Mouse (Mus musculus) G1E (cell line): ENCODE results near the gene Plch2. TPM values are rescaled to one million over a fixed set of nuclear protein-coding genes. Genes with fewer than 3 reads are reported as not detected.

Experiments used
- ATAC-seq: 2 replicates; pipeline ENCODE4 v1.8.0; 2016; ENCODE audit warnings: mild to moderate bottlenecking; ENCODE audit not compliant: insufficient number of reproducible peaks, poor library complexity, low FRiP score, severe bottlenecking; ENCODE audit errors: extremely low read depth
- DNase-seq: peaks from one replicate; pipeline ENCODE4 v3.0.0; 2012; ENCODE audit warnings: low spot score
- H3K27me3 ChIP-seq: 2 replicates; pipeline ENCODE4 v1.6.1; 2012; ENCODE audit warnings: mild to moderate bottlenecking, low read length, inconsistent platforms; ENCODE audit not compliant: insufficient read depth
- H3K36me3 ChIP-seq: replicated peaks from 2 replicates; pipeline ENCODE3; 2012; ENCODE audit warnings: mild to moderate bottlenecking, inconsistent platforms
- H3K4me1 ChIP-seq: 2 replicates; pipeline ENCODE4 v1.6.1; 2012; ENCODE audit warnings: low read depth, low read length, inconsistent platforms, mixed read lengths; ENCODE audit not compliant: insufficient read depth
- H3K4me3 ChIP-seq: 2 replicates; pipeline ENCODE4 v1.5.1; 2012; ENCODE audit warnings: low read depth, mild to moderate bottlenecking, inconsistent platforms, low read length, moderate library complexity, mixed read lengths
- H3K9me3 ChIP-seq: replicated peaks from 2 replicates; pipeline ENCODE4 v1.6.1; 2012; ENCODE audit warnings: inconsistent platforms
- CTCF ChIP-seq: IDR thresholded peaks from 2 replicates; pipeline ENCODE4 v1.5.1; 2012; ENCODE audit warnings: low read depth, low read length, inconsistent platforms, mixed read lengths
- GATA1 ChIP-seq: IDR thresholded peaks from 2 replicates; pipeline ENCODE4 v1.6.1; 2012; ENCODE audit warnings: borderline replicate concordance, low read length, inconsistent platforms, mixed read lengths
- GATA2 ChIP-seq: IDR thresholded peaks from 2 replicates; pipeline ENCODE4 v1.6.1; 2012; ENCODE audit warnings: low read depth, low read length, inconsistent platforms, borderline replicate concordance
- POLR2AphosphoS5 ChIP-seq: IDR thresholded peaks from 2 replicates; pipeline ENCODE4 v1.6.1; 2012; ENCODE audit warnings: low read depth, low read length, inconsistent platforms; ENCODE audit not compliant: insufficient replicate concordance
- TAL1 ChIP-seq: conservative IDR thresholded peaks from 2 replicates; pipeline ENCODE4 v1.6.1; 2012; ENCODE audit warnings: low read depth, low read length, inconsistent platforms, mixed read lengths
- polyA plus RNA-seq: library from polyadenylated mRNA; stranded (reverse); fragments of >175 nt; gene quantifications from 2 replicates; pipeline ENCODE4 v1.2.3, GENCODE M21; 2012
- total RNA-seq, 2 experiments: library from RNA; stranded (forward) in 1 of 2; stranded (reverse) in 1 of 2; fragments of 200-1000 nt in 1 of 2; fragments of >200 nt in 1 of 2; fragmentation: Nextera tagmentation in 1 of 2; gene quantifications; 2 replicates each; pipeline ENCODE4 v1.2.3; 2014 to 2017

The Plch2 gene
- total and polyA plus RNA-seq, 3 experiments, result 0.22 to 1.5 (median 0.61) TPM

GRCm38 (mm10) chr4:155018601-155019335 lies 37.8 kb downstream of the Plch2 start:
- no peak for TF ChIP-seq CTCF
- TF ChIP-seq GATA2, result no peak
- no peak for TF ChIP-seq TAL1
- TF ChIP-seq GATA1, result no peak
- no peak for TF ChIP-seq POLR2AphosphoS5
- peaks cover 20% of the 10 kb centered on the region for H3K27me3 ChIP-seq
- DNase-seq (peak; percentile 60), ATAC-seq (no peak)
- H3K4me3 ChIP-seq, result no peak overlapping the region
- no peaks in the 10 kb centered on the region for H3K36me3 ChIP-seq
- H3K9me3 ChIP-seq, result no peaks in the 10 kb centered on the region
- H3K4me1 ChIP-seq, result no peaks in the 10 kb centered on the region; the same call in 1 of the 2 replicates

DNA sequence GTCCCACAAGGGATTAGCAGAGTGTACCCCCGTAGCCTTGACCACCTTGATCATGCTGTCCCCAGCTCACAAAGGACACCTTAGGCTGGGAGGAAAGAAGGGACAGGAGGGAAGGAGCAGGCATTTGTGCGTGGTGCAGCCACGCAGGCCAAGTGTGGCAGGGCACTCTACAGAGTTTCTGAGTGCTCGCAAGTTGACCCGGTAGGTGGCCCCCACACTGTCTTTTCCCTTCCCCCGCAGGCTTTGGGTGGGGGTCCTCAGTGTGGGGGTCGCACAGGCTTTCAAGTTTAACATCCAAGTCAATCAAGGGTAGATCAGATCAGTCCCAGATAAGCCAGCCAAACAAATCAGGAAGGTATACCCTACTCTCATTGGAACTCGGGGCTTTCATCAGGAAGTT lies 38.5 kb downstream of the Plch2 start:
- no peak for DNase-seq
- no peaks in the 10 kb centered on the region for H3K9me3 ChIP-seq
- no peaks in the 10 kb centered on the region; the same call in 1 of the 2 replicates for H3K4me1 ChIP-seq
- no peak overlapping the region for H3K4me3 ChIP-seq
- peaks cover 21% of the 10 kb centered on the region for H3K27me3 ChIP-seq
- no peak for ATAC-seq
- TF ChIP-seq GATA2, result no peak
- TF ChIP-seq POLR2AphosphoS5, result no peak
- TF ChIP-seq CTCF, result no peak
- TF ChIP-seq TAL1, result no peak
- no peak for TF ChIP-seq GATA1
- no peaks in the 10 kb centered on the region for H3K36me3 ChIP-seq

- Histone ChIP-seq H3K4me3 (no peak overlapping the region), H3K36me3 (no peaks in the 10 kb centered on the region), H3K27me3 (peaks cover 23% of the 10 kb centered on the region), H3K9me3 (no peaks in the 10 kb centered on the region), H3K4me1 (no peaks in the 10 kb centered on the region; the same call in 1 of the 2 replicates)
- DNase-seq, result no peak
- ATAC-seq, result no peak
- TF ChIP-seq POLR2AphosphoS5, result no peak
These were observed 39.2 kb downstream of the Plch2 start for GRCm38 (mm10) chr4:155017253-155017878.

DNA sequence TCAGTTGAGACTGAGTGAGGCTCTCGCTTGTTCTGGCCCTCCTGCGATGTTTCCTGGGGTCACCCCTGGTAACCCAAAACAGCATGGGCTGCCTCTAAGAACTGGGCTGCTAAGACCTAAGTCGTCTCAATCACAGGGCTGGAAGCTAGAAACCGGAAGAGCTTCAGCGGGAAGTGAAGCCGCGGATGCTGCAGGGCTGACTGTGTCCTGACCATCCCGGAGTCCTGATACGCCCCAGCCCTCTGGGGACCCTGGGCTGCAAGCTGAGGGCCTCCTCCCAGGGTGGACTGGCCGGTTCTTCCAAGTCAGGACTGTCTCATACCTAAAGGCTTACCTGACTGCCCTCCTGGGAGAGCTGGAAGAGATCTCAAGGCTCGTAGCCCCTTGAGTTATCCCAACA lies 39.8 kb downstream of the Plch2 start:
- DNase-seq (no peak), ATAC-seq (no peak)
- H3K27me3 ChIP-seq, result peaks cover 23% of the 10 kb centered on the region
- no peaks in the 10 kb centered on the region; the same call in 1 of the 2 replicates for H3K4me1 ChIP-seq
- no peaks in the 10 kb centered on the region for H3K9me3 ChIP-seq
- TF ChIP-seq CTCF, result no peak
- no peak for TF ChIP-seq TAL1
- TF ChIP-seq GATA1, result no peak
- H3K4me3 ChIP-seq, result no peak overlapping the region
- no peaks in the 10 kb centered on the region for H3K36me3 ChIP-seq

GRCm38 (mm10) chr4:155015550-155015949 lies 41.0 kb downstream of the Plch2 start:
- Histone ChIP-seq H3K36me3 (no peaks in the 10 kb centered on the region), H3K4me3 (no peak overlapping the region), H3K9me3 (no peaks in the 10 kb centered on the region), H3K27me3 (peaks cover 30% of the 10 kb centered on the region), H3K4me1 (no peaks in the 10 kb centered on the region; the same call in 1 of the 2 replicates)
- TF ChIP-seq CTCF, result no peak
- no peak for TF ChIP-seq TAL1
- TF ChIP-seq POLR2AphosphoS5, result no peak
- no peak for TF ChIP-seq GATA1
- no peak for TF ChIP-seq GATA2
- DNase-seq (no peak), ATAC-seq (no peak)

DNA sequence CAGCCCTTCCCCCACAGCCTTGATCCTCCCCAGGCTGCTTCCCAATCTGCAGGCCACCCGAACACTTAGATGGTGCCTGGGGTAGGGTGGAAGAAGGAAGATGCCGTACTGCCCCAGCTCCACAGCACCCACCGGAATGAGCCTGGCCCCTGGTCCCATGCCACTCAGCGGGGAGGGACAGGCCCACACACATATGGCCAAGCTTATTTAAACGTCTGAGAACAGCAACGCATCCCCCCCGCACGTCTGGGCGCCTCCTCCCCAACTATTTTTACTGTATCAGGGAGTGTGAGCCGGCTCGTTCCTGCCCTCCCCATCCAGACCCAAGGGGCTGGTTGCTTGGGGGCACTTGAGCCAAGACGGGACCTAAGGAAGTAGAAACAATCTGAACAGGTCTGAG lies 41.8 kb downstream of the Plch2 start:
- DNase-seq (no peak), ATAC-seq (no peak)
- Histone ChIP-seq H3K4me1 (no peaks in the 10 kb centered on the region; the same call in 1 of the 2 replicates), H3K27me3 (peaks cover 33% of the 10 kb centered on the region), H3K9me3 (no peaks in the 10 kb centered on the region), H3K4me3 (no peak overlapping the region), H3K36me3 (no peaks in the 10 kb centered on the region)
- no peak for TF ChIP-seq TAL1
- TF ChIP-seq CTCF, result no peak
- no peak for TF ChIP-seq POLR2AphosphoS5
- no peak for TF ChIP-seq GATA2
- TF ChIP-seq GATA1, result no peak

DNA sequence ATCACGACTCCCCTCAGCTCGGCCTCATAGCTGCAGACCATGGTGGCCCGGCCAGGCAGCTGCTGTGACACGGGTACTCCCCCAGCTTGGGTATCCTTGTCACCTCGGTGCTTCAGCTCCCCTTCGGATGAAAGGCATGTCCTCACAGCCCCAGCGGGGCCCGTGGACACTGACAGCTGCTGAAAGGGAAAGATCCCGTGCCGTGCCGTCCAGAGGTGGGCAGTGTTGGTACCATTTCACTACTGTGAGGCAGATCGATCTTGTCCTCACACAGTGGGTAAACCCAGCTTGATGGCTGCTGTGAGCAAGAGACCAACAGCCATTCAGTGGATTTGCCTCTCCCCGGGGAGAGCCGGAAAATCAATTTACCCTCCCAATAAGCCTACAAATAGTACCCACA lies 42.3 kb downstream of the Plch2 start:
- ATAC-seq (no peak), DNase-seq (no peak)
- no peak overlapping the region for H3K4me3 ChIP-seq
- peaks cover 37% of the 10 kb centered on the region for H3K27me3 ChIP-seq
- no peaks in the 10 kb centered on the region for H3K9me3 ChIP-seq
- no peak for TF ChIP-seq POLR2AphosphoS5
- no peak for TF ChIP-seq CTCF
- TF ChIP-seq GATA1, result no peak
- no peak for TF ChIP-seq GATA2
- TF ChIP-seq TAL1, result no peak
- H3K36me3 ChIP-seq, result no peaks in the 10 kb centered on the region
- no peaks in the 10 kb centered on the region; the same call in 1 of the 2 replicates for H3K4me1 ChIP-seq
